Mouse (Mus musculus) ES-E14 (cell line): ENCODE measurements around the gene Phyhipl. TPM values are rescaled to one million over a fixed set of nuclear protein-coding genes. Genes with fewer than 3 reads are reported as not detected.

ENCODE experiments used
- DNase-seq: peaks from one replicate; pipeline ENCODE4 v3.0.0-alpha.2; 2013; ENCODE audit warnings: low read depth, low spot score
- H3K27ac ChIP-seq: 2 replicates; pipeline ENCODE4 v1.5.1; 2012; ENCODE audit warnings: low read depth, mild to moderate bottlenecking, low read length, moderate library complexity, mixed read lengths; ENCODE audit not compliant: poor library complexity, insufficient read depth, severe bottlenecking
- H3K36me3 ChIP-seq: 2 replicates; pipeline ENCODE4 v1.6.1; 2012; ENCODE audit warnings: mild to moderate bottlenecking, low read length, moderate library complexity, mixed read lengths; ENCODE audit not compliant: control insufficient read depth, poor library complexity, insufficient read depth, severe bottlenecking
- H3K4me1 ChIP-seq, 2 experiments: fragments of 150-350 bp in 1 of 2; sonication (generic) in 1 of 2; 2 replicates each; pipeline ENCODE4 v1.6.1; 2012; ENCODE audit warnings: low read length in 2 of 2, mild to moderate bottlenecking in 1 of 2, mixed read lengths in 1 of 2; ENCODE audit not compliant: control insufficient read depth in 2 of 2, insufficient read depth in 2 of 2, poor library complexity in 1 of 2
- H3K4me3 ChIP-seq, 2 experiments: fragments of 150-350 bp in 1 of 2; sonication (generic) in 1 of 2; 2 replicates each; pipeline ENCODE4 v1.5.1; 2012; ENCODE audit warnings: low read length in 2 of 2, low read depth in 1 of 2, mild to moderate bottlenecking in 1 of 2, mixed read lengths in 1 of 2; ENCODE audit not compliant: insufficient read depth in 1 of 2, poor library complexity in 1 of 2, severe bottlenecking in 1 of 2
- H3K9ac ChIP-seq: 2 replicates; pipeline ENCODE4 v1.6.1; 2012; ENCODE audit warnings: low read depth, mild to moderate bottlenecking, low read length, mixed read lengths; ENCODE audit not compliant: poor library complexity, insufficient read depth, severe bottlenecking
- H3K9me3 ChIP-seq: fragments of 150-350 bp; sonication (generic); 2 replicates; pipeline ENCODE4 v1.6.1; 2012; ENCODE audit warnings: low read depth, mild to moderate bottlenecking, low read length; ENCODE audit not compliant: control insufficient read depth, insufficient read depth
- CHD2 ChIP-seq: IDR thresholded peaks from 2 replicates; pipeline ENCODE4 v1.6.1; 2014; ENCODE audit warnings: mild to moderate bottlenecking, low read depth, low read length, inconsistent platforms
- HCFC1 ChIP-seq: IDR thresholded peaks from 2 replicates; pipeline ENCODE4 v1.6.1; 2012; ENCODE audit warnings: low read length, inconsistent platforms, borderline replicate concordance; ENCODE audit not compliant: insufficient read depth
- MAFK ChIP-seq: IDR thresholded peaks from 2 replicates; pipeline ENCODE4 v1.6.1; 2014; ENCODE audit warnings: mild to moderate bottlenecking, low read depth, low read length, inconsistent platforms; ENCODE audit not compliant: insufficient read depth
- ZC3H11A ChIP-seq: IDR thresholded peaks from 2 replicates; pipeline ENCODE4 v1.6.1; 2012; ENCODE audit warnings: low read depth, mild to moderate bottlenecking, inconsistent platforms, low read length, borderline replicate concordance
- ZNF384 ChIP-seq: IDR thresholded peaks from 2 replicates; pipeline ENCODE4 v1.6.1; 2012; ENCODE audit warnings: low read depth, low read length, inconsistent platforms
- in situ Hi-C, 2 experiments: fragments of 600-800 bp; cut with MboI; formaldehyde crosslinking; loops; one replicate each; pipeline ENCODE4 v1.15.1; 2025; ENCODE audit warnings: low sequenced_read_pairs in 2 of 2, inconsistent platforms in 1 of 2; ENCODE audit not compliant: unreplicated experiment in 2 of 2
- total RNA-seq: library from RNA; depleted of rRNA; stranded (reverse); fragments of 300-350 nt; gene quantifications from 2 replicates; pipeline ENCODE4 v1.2.3, GENCODE M21; 2012

The Phyhipl gene
- total RNA-seq, 1 experiment = 1.5 TPM

- no peaks in the 10 kb centered on the region for H3K9me3 ChIP-seq
- no peaks in the 10 kb centered on the region for H3K4me1 ChIP-seq
- in situ Hi-C loops = no loop called here
- no peak overlapping the region for H3K27ac ChIP-seq
- no peaks in the 10 kb centered on the region for H3K36me3 ChIP-seq
- TF ChIP-seq ZC3H11A (no peak), CHD2 (no peak), HCFC1 (no peak), ZNF384 (no peak), MAFK (no peak)
- H3K4me3 ChIP-seq = no peak overlapping the region
- no peak overlapping the region for H3K9ac ChIP-seq
- no peak for DNase-seq
Measured at GRCm38 (mm10) chr10:70651769-70652648, 3.8 kb downstream of the Phyhipl start.

GRCm38 (mm10) chr10:70648831-70649230, 6.9 kb downstream of the Phyhipl start:
- TF ChIP-seq HCFC1 (no peak), MAFK (no peak), ZNF384 (no peak), CHD2 (no peak), ZC3H11A (no peak)
- Histone ChIP-seq H3K9me3 (no peaks in the 10 kb centered on the region), H3K4me3 (no peak overlapping the region), H3K9ac (no peak overlapping the region), H3K36me3 (no peaks in the 10 kb centered on the region), H3K4me1 (no peaks in the 10 kb centered on the region), H3K27ac (no peak overlapping the region)
- no peak for DNase-seq
- in situ Hi-C loops = no loop called here

- no peak for DNase-seq
- H3K27ac ChIP-seq = no peak overlapping the region
- no peak overlapping the region for H3K9ac ChIP-seq
- H3K4me1 ChIP-seq = no peaks in the 10 kb centered on the region
- no peak overlapping the region for H3K4me3 ChIP-seq
- H3K9me3 ChIP-seq = no peaks in the 10 kb centered on the region
- TF ChIP-seq HCFC1 = no peak
- TF ChIP-seq ZC3H11A = no peak
- no peak for TF ChIP-seq ZNF384
- TF ChIP-seq CHD2 = no peak
- TF ChIP-seq MAFK = no peak
- in situ Hi-C loops = no loop called here
- no peaks in the 10 kb centered on the region for H3K36me3 ChIP-seq
Measured at GRCm38 (mm10) chr10:70643131-70643530, 12.6 kb downstream of the Phyhipl start.

GRCm38 (mm10) chr10:70640896-70641596, 14.7 kb downstream of the Phyhipl start:
- Histone ChIP-seq H3K27ac (no peak overlapping the region), H3K36me3 (no peaks in the 10 kb centered on the region), H3K4me3 (no peak overlapping the region), H3K9ac (no peak overlapping the region), H3K4me1 (no peaks in the 10 kb centered on the region), H3K9me3 (no peaks in the 10 kb centered on the region)
- TF ChIP-seq ZC3H11A (no peak), HCFC1 (no peak)
- in situ Hi-C loops = no loop called here
- DNase-seq = no peak
